Mouse (Mus musculus) embryonic facial prominence, embryonic 13.5 days (tissue): ENCODE measurements around the gene Nlgn1. TPM values are rescaled to one million over a fixed set of nuclear protein-coding genes. Genes with fewer than 3 reads are reported as not detected.

Experiments
- ATAC-seq: fragments of 200-750 bp; cut with Nextera tagmentation; 2 replicates; pipeline ENCODE4 v1.8.0; 2017; ENCODE audit warnings: low read depth; ENCODE audit not compliant: insufficient number of reproducible peaks, insufficient read depth, low FRiP score, low TSS enrichment
- H3K27ac ChIP-seq: fragments of 300-500 bp; sonication (generic); 2 replicates; pipeline ENCODE4 v1.5.1; 2015; ENCODE audit warnings: moderate library complexity, mild to moderate bottlenecking, inconsistent platforms
- H3K27me3 ChIP-seq: fragments of 300-500 bp; sonication (generic); 2 replicates; pipeline ENCODE4 v1.6.1; 2015; ENCODE audit warnings: mild to moderate bottlenecking, inconsistent platforms
- H3K36me3 ChIP-seq: fragments of 300-500 bp; sonication (generic); 2 replicates; pipeline ENCODE4 v1.6.1; 2015; ENCODE audit warnings: mild to moderate bottlenecking, inconsistent platforms
- H3K4me1 ChIP-seq: fragments of 300-500 bp; sonication (generic); 2 replicates; pipeline ENCODE4 v1.6.1; 2015; ENCODE audit warnings: inconsistent platforms
- H3K4me2 ChIP-seq: fragments of 300-500 bp; sonication (generic); 2 replicates; pipeline ENCODE4 v1.6.1; 2015; ENCODE audit warnings: moderate library complexity, mild to moderate bottlenecking, inconsistent platforms
- H3K4me3 ChIP-seq: fragments of 300-500 bp; sonication (generic); 2 replicates; pipeline ENCODE4 v1.5.1; 2015; ENCODE audit warnings: mild to moderate bottlenecking, inconsistent platforms
- H3K9ac ChIP-seq: fragments of 300-500 bp; sonication (generic); 2 replicates; pipeline ENCODE4 v1.6.1; 2015; ENCODE audit warnings: mild to moderate bottlenecking, inconsistent platforms
- H3K9me3 ChIP-seq: fragments of 300-500 bp; sonication (generic); 2 replicates; pipeline ENCODE4 v1.6.1; 2016; ENCODE audit warnings: inconsistent platforms
- WGBS: fragments of 180-500 bp; shearing (Covaris S2); methylation state at CpG from one replicate; pipeline ENCODE4 v1.1.7; 2015; ENCODE audit warnings: mixed read lengths; 5-methylcytosine and 5-hydroxymethylcytosine counted together
- polyA plus RNA-seq: library from polyadenylated mRNA; unstranded; fragments of >200 nt; fragmentation: Nextera tagmentation; extraction: Ambion mirVana; gene quantifications from 2 replicates; pipeline ENCODE4 v1.2.1, GENCODE M21; 2015

The Nlgn1 gene
- polyA plus RNA-seq, 1 experiment from 2014 or later: 2.7 TPM

GRCm38 (mm10) chr3:26297869-26298268 is 34.4 kb downstream of the Nlgn1 start:
- ATAC-seq: no peak
- 43% methylated on average over 5 of the region's 5 CpGs for WGBS
- no peaks in the 10 kb centered on the region for H3K4me1 ChIP-seq
- H3K4me3 ChIP-seq: no peak overlapping the region
- no peak overlapping the region for H3K9ac ChIP-seq
- no peaks in the 10 kb centered on the region for H3K9me3 ChIP-seq
- H3K27me3 ChIP-seq: no peaks in the 10 kb centered on the region
- H3K4me2 ChIP-seq: no peak overlapping the region
- H3K36me3 ChIP-seq: no peaks in the 10 kb centered on the region
- H3K27ac ChIP-seq: no peak overlapping the region

- Histone ChIP-seq H3K27ac (no peak overlapping the region), H3K36me3 (no peaks in the 10 kb centered on the region), H3K27me3 (no peaks in the 10 kb centered on the region), H3K4me1 (no peaks in the 10 kb centered on the region), H3K4me3 (no peak overlapping the region), H3K4me2 (no peak overlapping the region), H3K9me3 (no peaks in the 10 kb centered on the region), H3K9ac (no peak overlapping the region)
- WGBS: 68% methylated on average over 4 of the region's 4 CpGs
- no peak for ATAC-seq
These were observed 61.1 kb downstream of the Nlgn1 start for GRCm38 (mm10) chr3:26270894-26271795.

GRCm38 (mm10) chr3:26246564-26246963 is 85.7 kb downstream of the Nlgn1 start:
- no peaks in the 10 kb centered on the region for H3K36me3 ChIP-seq
- no peak overlapping the region for H3K4me2 ChIP-seq
- WGBS: 78% methylated on average over 7 of the region's 7 CpGs
- no peak overlapping the region for H3K9ac ChIP-seq
- no peak overlapping the region for H3K27ac ChIP-seq
- no peak for ATAC-seq
- no peaks in the 10 kb centered on the region for H3K27me3 ChIP-seq
- H3K4me3 ChIP-seq: no peak overlapping the region
- H3K4me1 ChIP-seq: no peaks in the 10 kb centered on the region
- H3K9me3 ChIP-seq: no peaks in the 10 kb centered on the region

- Histone ChIP-seq H3K9me3 (no peaks in the 10 kb centered on the region), H3K27ac (no peak overlapping the region), H3K27me3 (no peaks in the 10 kb centered on the region), H3K9ac (no peak overlapping the region), H3K4me3 (no peak overlapping the region), H3K36me3 (no peaks in the 10 kb centered on the region), H3K4me2 (no peak overlapping the region), H3K4me1 (no peaks in the 10 kb centered on the region)
- 56% methylated on average over 2 of the region's 2 CpGs for WGBS
- no peak for ATAC-seq
These were observed 89.0 kb downstream of the Nlgn1 start for GRCm38 (mm10) chr3:26243274-26243673.

GRCm38 (mm10) chr3:26230006-26230405 is 102.3 kb downstream of the Nlgn1 start:
- Histone ChIP-seq H3K9ac (no peak overlapping the region), H3K27me3 (no peaks in the 10 kb centered on the region), H3K36me3 (no peaks in the 10 kb centered on the region), H3K4me1 (no peaks in the 10 kb centered on the region), H3K9me3 (no peaks in the 10 kb centered on the region), H3K4me3 (no peak overlapping the region), H3K27ac (no peak overlapping the region), H3K4me2 (no peak overlapping the region)
- 79% methylated on average over 2 of the region's 2 CpGs for WGBS
- ATAC-seq: no peak

- H3K27ac ChIP-seq: no peak overlapping the region
- no peaks in the 10 kb centered on the region for H3K27me3 ChIP-seq
- H3K9me3 ChIP-seq: no peaks in the 10 kb centered on the region
- no peak for ATAC-seq
- 69% methylated on average over 6 of the region's 6 CpGs for WGBS
- H3K4me2 ChIP-seq: no peak overlapping the region
- H3K9ac ChIP-seq: no peak overlapping the region
- H3K4me1 ChIP-seq: no peaks in the 10 kb centered on the region
- no peaks in the 10 kb centered on the region for H3K36me3 ChIP-seq
- no peak overlapping the region for H3K4me3 ChIP-seq
These were observed 103.4 kb downstream of the Nlgn1 start for GRCm38 (mm10) chr3:26228827-26229226.

- Histone ChIP-seq H3K4me1 (no peaks in the 10 kb centered on the region), H3K4me2 (no peak overlapping the region), H3K27ac (no peak overlapping the region), H3K36me3 (no peaks in the 10 kb centered on the region), H3K9ac (no peak overlapping the region), H3K27me3 (no peaks in the 10 kb centered on the region), H3K9me3 (no peaks in the 10 kb centered on the region), H3K4me3 (no peak overlapping the region)
- WGBS: 65% methylated on average over 4 of the region's 4 CpGs
- no peak for ATAC-seq
These were observed 104.0 kb downstream of the Nlgn1 start for GRCm38 (mm10) chr3:26228172-26228781.

GRCm38 (mm10) chr3:26223500-26223899 is 108.8 kb downstream of the Nlgn1 start:
- WGBS: 80% methylated on average over 3 of the region's 3 CpGs
- no peak overlapping the region for H3K27ac ChIP-seq
- no peak for ATAC-seq
- no peak overlapping the region for H3K4me3 ChIP-seq
- H3K9me3 ChIP-seq: no peaks in the 10 kb centered on the region
- H3K27me3 ChIP-seq: no peaks in the 10 kb centered on the region
- H3K9ac ChIP-seq: no peak overlapping the region
- H3K4me2 ChIP-seq: no peak overlapping the region
- no peaks in the 10 kb centered on the region for H3K36me3 ChIP-seq
- no peaks in the 10 kb centered on the region for H3K4me1 ChIP-seq

- H3K4me2 ChIP-seq: no peak overlapping the region
- WGBS: 72% methylated on average over 5 of the region's 5 CpGs
These were observed 116.0 kb downstream of the Nlgn1 start for GRCm38 (mm10) chr3:26216231-26216630.

GRCm38 (mm10) chr3:26202702-26203101 is 129.6 kb downstream of the Nlgn1 start:
- Histone ChIP-seq H3K4me1 (no peaks in the 10 kb centered on the region), H3K4me2 (no peak overlapping the region), H3K27ac (no peak overlapping the region), H3K36me3 (no peaks in the 10 kb centered on the region), H3K9me3 (no peaks in the 10 kb centered on the region), H3K4me3 (no peak overlapping the region), H3K9ac (no peak overlapping the region), H3K27me3 (no peaks in the 10 kb centered on the region)
- WGBS: 84% methylated on average over 3 of the region's 3 CpGs
- ATAC-seq: no peak

More at GRCm38 (mm10) chr3:26216231-26216630, 116.0 kb downstream of the Nlgn1 start:
- ATAC-seq: no peak
- Histone ChIP-seq H3K27ac (no peak overlapping the region), H3K9me3 (no peaks in the 10 kb centered on the region), H3K4me1 (no peaks in the 10 kb centered on the region), H3K27me3 (no peaks in the 10 kb centered on the region), H3K36me3 (no peaks in the 10 kb centered on the region), H3K4me3 (no peak overlapping the region), H3K9ac (no peak overlapping the region)

GRCm38 (mm10) chr3:26201410-26201809 is 130.8 kb downstream of the Nlgn1 start:
- Histone ChIP-seq H3K4me1 (no peaks in the 10 kb centered on the region), H3K27ac (no peak overlapping the region), H3K4me2 (no peak overlapping the region), H3K36me3 (no peaks in the 10 kb centered on the region), H3K9ac (no peak overlapping the region), H3K9me3 (no peaks in the 10 kb centered on the region), H3K4me3 (no peak overlapping the region), H3K27me3 (no peaks in the 10 kb centered on the region)
- ATAC-seq: no peak
- WGBS: 31% methylated on average over 1 of the region's 1 CpGs

- WGBS: 79% methylated on average over 2 of the region's 2 CpGs
- ATAC-seq: no peak
These were observed 137.3 kb downstream of the Nlgn1 start for GRCm38 (mm10) chr3:26194970-26195369.

More at GRCm38 (mm10) chr3:26194970-26195369, 137.3 kb downstream of the Nlgn1 start:
- Histone ChIP-seq H3K36me3 (no peaks in the 10 kb centered on the region), H3K27ac (no peak overlapping the region), H3K4me1 (no peaks in the 10 kb centered on the region), H3K9me3 (no peaks in the 10 kb centered on the region), H3K27me3 (no peaks in the 10 kb centered on the region), H3K4me3 (no peak overlapping the region), H3K4me2 (no peak overlapping the region), H3K9ac (no peak overlapping the region)
